Mouse (Mus musculus) heart, adult 2 months (tissue): ENCODE measurements at regions not wholly inside any gene's neighbourhood (a gene's known extent, or its start where the extent isn't known, plus 50 kb on each side); places are given as distances from the start of the nearest gene placed in this dataset.

Source experiments
- DNase-seq, 2 experiments: peaks; one replicate each; pipeline ENCODE4 v3.0.0; 2021
- H3K27ac ChIP-seq: fragments of 200-600 bp; 2 replicates; pipeline ENCODE4 v1.8.1; 2022
- H3K27me3 ChIP-seq: fragments of 200-500 bp; 2 replicates; pipeline ENCODE4 v1.6.1; 2012; ENCODE audit warnings: mild to moderate bottlenecking, low read length, inconsistent platforms, mixed read lengths; ENCODE audit not compliant: control insufficient read depth, insufficient read depth
- H3K36me3 ChIP-seq: fragments of 200-500 bp; 2 replicates; pipeline ENCODE4 v1.6.1; 2012; ENCODE audit warnings: low read length, inconsistent platforms; ENCODE audit not compliant: control insufficient read depth, insufficient read depth
- H3K4me1 ChIP-seq: fragments of 200-500 bp; 2 replicates; pipeline ENCODE4 v1.6.1; 2011; ENCODE audit warnings: low read length; ENCODE audit not compliant: control insufficient read depth, insufficient read depth
- H3K4me3 ChIP-seq: fragments of 200-600 bp; 2 replicates; pipeline ENCODE4 v1.8.1; 2022
- H3K79me2 ChIP-seq: fragments of 200-500 bp; replicated peaks from 2 replicates; pipeline ENCODE4 v1.6.1; 2012; ENCODE audit warnings: mild to moderate bottlenecking, inconsistent platforms, low read length, moderate library complexity, mixed read lengths; ENCODE audit not compliant: control insufficient read depth, insufficient read depth
- H3K9ac ChIP-seq: fragments of 200-500 bp; 2 replicates; pipeline ENCODE4 v1.6.1; 2012; ENCODE audit warnings: low read depth, mild to moderate bottlenecking, control low read depth, inconsistent platforms, low read length, mixed read lengths
- CTCF ChIP-seq: fragments of 200-600 bp; IDR thresholded peaks from 2 replicates; pipeline ENCODE4 v1.8.1; 2022; ENCODE audit warnings: antibody characterized with exemption, mild to moderate bottlenecking, moderate library complexity
- EP300 ChIP-seq: fragments of 200-500 bp; IDR thresholded peaks from 2 replicates; pipeline ENCODE4 v1.6.1; 2011; ENCODE audit warnings: low read depth, low read length, control low read depth; ENCODE audit not compliant: insufficient read depth
- POLR2A ChIP-seq: fragments of 200-500 bp; IDR thresholded peaks from 2 replicates; pipeline ENCODE4 v1.6.1; 2011; ENCODE audit warnings: mild to moderate bottlenecking, low read depth, low read length, control low read depth; ENCODE audit not compliant: insufficient read depth
- WGBS: fragments of 180-500 bp; shearing (Covaris S2); methylation state at CpG from one replicate; pipeline ENCODE4 v1.1.7; 2018; 5-methylcytosine and 5-hydroxymethylcytosine counted together
- intact Hi-C: fragments of 180-260 bp; cut with DNase I; formaldehyde crosslinking; loops from one replicate; pipeline ENCODE4 v1.15.1; 2025

DNA sequence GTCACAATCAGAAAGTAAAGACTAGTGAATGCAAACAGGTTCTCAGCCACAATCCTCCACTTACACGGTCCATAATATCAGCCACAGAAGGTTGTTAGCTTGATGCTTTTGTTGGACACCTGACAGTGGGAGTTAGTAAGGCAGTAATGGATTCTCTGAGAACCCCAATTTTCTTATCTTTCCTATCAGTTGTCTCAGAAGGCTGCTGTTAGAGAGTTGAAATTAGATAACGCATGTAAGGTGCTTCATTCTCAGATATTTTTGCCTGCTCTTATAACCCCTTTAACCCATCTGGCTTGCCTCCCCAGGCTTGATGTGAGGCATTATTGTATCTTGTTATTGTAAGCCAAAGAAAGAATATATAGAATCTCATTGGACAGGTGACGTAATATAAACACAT is 63.0 kb upstream of the Ube2e3 start:
- 86% methylated on average over 3 of the region's 3 CpGs for WGBS
- intact Hi-C loops, result no loop called here
- Histone ChIP-seq H3K4me1 (no peaks in the 10 kb centered on the region), H3K79me2 (no peaks in the 10 kb centered on the region), H3K36me3 (no peaks in the 10 kb centered on the region), H3K9ac (no peak overlapping the region), H3K27ac (no peak overlapping the region), H3K27me3 (no peaks in the 10 kb centered on the region), H3K4me3 (no peak overlapping the region)
- TF ChIP-seq EP300 (no peak), POLR2A (no peak), CTCF (no peak)
- no peak for DNase-seq

DNA sequence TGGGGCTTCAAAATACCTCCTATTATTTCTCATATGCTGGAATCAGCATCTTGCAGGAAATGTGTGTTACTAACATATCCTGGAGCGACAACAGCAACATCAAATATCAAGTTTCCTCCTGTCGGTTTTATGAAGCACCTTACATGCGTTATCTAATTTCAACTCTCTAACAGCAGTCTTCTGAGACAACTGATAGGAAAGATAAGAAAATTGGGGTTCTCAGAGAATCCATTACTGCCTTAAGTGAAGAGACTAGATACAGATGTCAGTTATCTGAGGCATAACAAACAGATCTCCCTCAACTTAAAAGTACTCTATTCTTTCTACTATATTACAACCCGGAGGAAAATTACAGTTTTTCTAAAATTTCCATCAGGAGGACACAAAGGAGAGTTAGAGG is 64.4 kb upstream of the Ube2e3 start:
- TF ChIP-seq EP300, result no peak
- TF ChIP-seq CTCF, result no peak
- no peak for TF ChIP-seq POLR2A

DNA sequence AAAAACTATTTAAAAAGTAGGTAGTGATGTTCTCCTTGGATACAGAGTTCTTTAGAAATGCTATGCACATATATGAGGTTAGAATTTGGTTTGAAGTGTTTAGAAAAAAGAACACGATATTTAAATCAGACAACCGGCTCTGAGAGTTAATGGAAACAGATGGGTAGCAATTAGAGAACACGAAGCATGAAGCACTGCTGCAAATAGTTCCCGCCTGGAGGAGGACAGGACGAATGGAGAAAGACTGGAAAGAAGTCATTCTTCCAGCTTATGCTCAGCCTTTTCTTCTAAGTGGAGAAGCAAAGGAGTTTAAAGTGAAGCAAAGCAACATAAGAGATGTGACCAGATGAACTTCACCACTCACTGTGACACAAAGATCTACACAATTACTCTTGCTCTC is 72.5 kb upstream of the Ube2e3 start:
- intact Hi-C loops, result no loop called here
- Histone ChIP-seq H3K27ac (no peak overlapping the region), H3K4me1 (no peaks in the 10 kb centered on the region), H3K4me3 (no peak overlapping the region), H3K27me3 (no peaks in the 10 kb centered on the region), H3K9ac (no peak overlapping the region), H3K79me2 (no peaks in the 10 kb centered on the region), H3K36me3 (no peaks in the 10 kb centered on the region)
- no peak for TF ChIP-seq EP300
- TF ChIP-seq CTCF, result no peak
- TF ChIP-seq POLR2A, result no peak
- 84% methylated on average over 5 of the region's 5 CpGs for WGBS
- DNase-seq, result no peak

More for the DNA sequence above, 64.4 kb upstream of the Ube2e3 start:
- no peak overlapping the region for H3K9ac ChIP-seq
- no peaks in the 10 kb centered on the region for H3K4me1 ChIP-seq
- intact Hi-C loops, result no loop called here
- WGBS, result 53% methylated on average over 4 of the region's 4 CpGs
- no peaks in the 10 kb centered on the region for H3K27me3 ChIP-seq
- H3K36me3 ChIP-seq, result no peaks in the 10 kb centered on the region
- H3K27ac ChIP-seq, result no peak overlapping the region
- DNase-seq, result no peak
- no peak overlapping the region for H3K4me3 ChIP-seq
- no peaks in the 10 kb centered on the region for H3K79me2 ChIP-seq

DNA sequence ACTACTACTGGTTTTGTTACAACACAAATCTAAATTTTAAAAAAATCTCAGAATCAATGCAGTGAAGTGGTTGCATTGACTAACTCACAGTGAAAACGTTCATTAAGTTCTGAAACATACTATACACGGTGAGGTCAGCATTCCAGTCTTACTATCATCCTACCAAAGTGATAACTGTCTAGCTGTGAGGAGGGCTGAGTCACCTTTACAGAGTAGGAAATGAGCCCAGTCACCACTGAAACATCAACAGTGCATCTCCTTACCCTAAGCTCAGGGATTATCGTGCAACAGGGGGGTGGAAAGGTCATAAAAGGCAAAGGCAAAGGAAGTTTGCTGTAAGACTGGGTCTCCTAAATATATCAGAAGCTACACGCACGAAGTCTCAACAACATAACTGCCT is 73.2 kb upstream of the Ube2e3 start:
- no peak overlapping the region for H3K27ac ChIP-seq
- no peaks in the 10 kb centered on the region for H3K36me3 ChIP-seq
- no peak overlapping the region for H3K9ac ChIP-seq
- intact Hi-C loops, result no loop called here
- H3K4me3 ChIP-seq, result no peak overlapping the region
- no peak for DNase-seq
- 31% methylated on average over 5 of the region's 5 CpGs for WGBS
- no peaks in the 10 kb centered on the region for H3K27me3 ChIP-seq
- TF ChIP-seq POLR2A, result no peak
- TF ChIP-seq EP300, result no peak
- no peak for TF ChIP-seq CTCF
- no peaks in the 10 kb centered on the region for H3K4me1 ChIP-seq
- H3K79me2 ChIP-seq, result no peaks in the 10 kb centered on the region

DNA sequence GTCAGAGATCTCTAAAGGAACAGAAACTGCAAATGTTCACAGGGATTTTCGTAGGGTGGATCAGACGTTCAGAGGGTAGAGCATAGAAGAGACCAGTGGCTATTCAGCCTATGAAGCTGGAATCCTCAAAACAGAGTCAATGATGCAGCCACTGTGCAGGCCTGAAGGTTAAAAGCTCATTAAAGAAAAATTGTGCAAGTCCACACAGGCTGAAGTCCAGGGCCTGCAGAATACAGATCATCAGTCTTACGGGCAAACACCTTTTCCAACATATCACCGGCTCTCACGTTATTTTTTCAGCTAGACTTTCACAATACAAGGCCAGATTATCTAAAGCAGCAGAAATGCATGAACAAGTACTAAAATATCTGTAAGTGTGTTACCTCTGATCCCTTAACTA is 78.8 kb upstream of the Ube2e3 start:
- Histone ChIP-seq H3K4me3 (no peak overlapping the region), H3K4me1 (no peaks in the 10 kb centered on the region), H3K9ac (no peak overlapping the region), H3K27me3 (no peaks in the 10 kb centered on the region), H3K36me3 (no peaks in the 10 kb centered on the region), H3K79me2 (no peaks in the 10 kb centered on the region), H3K27ac (no peak overlapping the region)
- intact Hi-C loops, result no loop called here
- no peak for DNase-seq
- no peak for TF ChIP-seq POLR2A
- TF ChIP-seq CTCF, result no peak
- no peak for TF ChIP-seq EP300
- 84% methylated on average over 5 of the region's 5 CpGs for WGBS

DNA sequence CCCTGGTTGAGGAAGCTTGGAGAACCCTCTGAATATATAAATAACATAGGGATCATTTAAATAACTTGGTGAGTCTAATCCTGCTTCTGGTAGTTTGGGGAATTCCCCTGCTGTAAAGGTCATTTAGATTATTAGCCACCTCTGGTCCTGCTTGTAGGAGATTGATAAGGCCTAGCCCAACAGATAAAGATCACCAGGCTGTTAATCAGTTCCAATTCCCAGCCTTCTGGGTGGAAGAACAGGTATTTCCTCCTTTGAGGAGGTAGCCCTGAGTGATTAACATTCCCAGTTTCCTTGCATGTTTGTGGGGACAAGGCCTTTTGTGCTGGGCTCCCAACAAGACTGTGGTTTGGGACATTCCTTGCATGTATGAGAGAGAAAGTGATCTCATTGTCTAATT is 79.7 kb upstream of the Ube2e3 start:
- Histone ChIP-seq H3K36me3 (no peaks in the 10 kb centered on the region), H3K4me3 (no peak overlapping the region), H3K4me1 (no peaks in the 10 kb centered on the region), H3K9ac (no peak overlapping the region), H3K27ac (no peak overlapping the region), H3K79me2 (no peaks in the 10 kb centered on the region), H3K27me3 (no peaks in the 10 kb centered on the region)
- intact Hi-C loops, result no loop called here
- no peak for TF ChIP-seq POLR2A
- no peak for DNase-seq

DNA sequence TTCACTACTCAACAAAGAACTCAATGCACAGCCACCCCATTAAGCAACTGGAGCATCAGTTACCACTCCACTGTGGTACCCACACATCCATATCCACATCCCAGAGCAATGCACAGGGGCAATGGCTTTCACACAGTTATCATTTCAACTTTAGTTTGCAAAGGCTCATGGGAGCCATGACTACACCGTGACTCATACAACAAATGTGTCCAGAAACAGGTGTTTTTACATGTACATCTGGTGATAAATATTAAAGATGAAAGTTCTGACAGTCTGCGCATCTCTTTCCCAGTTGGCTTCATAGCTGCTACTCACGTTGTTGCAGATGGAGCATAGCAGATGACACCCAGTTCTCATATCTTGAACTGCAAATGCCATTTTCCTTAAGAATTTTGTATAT is 88.0 kb upstream of the Ube2e3 start:
- Histone ChIP-seq H3K4me3 (no peak overlapping the region), H3K36me3 (no peaks in the 10 kb centered on the region), H3K9ac (no peak overlapping the region), H3K4me1 (no peaks in the 10 kb centered on the region), H3K27me3 (no peaks in the 10 kb centered on the region), H3K79me2 (no peaks in the 10 kb centered on the region), H3K27ac (no peak overlapping the region)
- intact Hi-C loops, result no loop called here
- 88% methylated on average over 3 of the region's 3 CpGs for WGBS
- no peak for TF ChIP-seq POLR2A
- no peak for TF ChIP-seq EP300
- no peak for TF ChIP-seq CTCF
- no peak for DNase-seq
